Mouse (Mus musculus): ENCODE measurements around the gene Asb3. TPM values are rescaled to one million over a fixed set of nuclear protein-coding genes. Genes with fewer than 3 reads are reported as not detected.
"Not testable (repeated sequence)": the region's sequence is repeated elsewhere in the genome, so short reads cannot be mapped to it uniquely, and the experiment has no call there.

The Asb3 gene
- polyA plus RNA-seq, 1 experiment from 2014 or later: 29.3 TPM

GRCm38 (mm10) chr11:31034958-31035357, 149.7 kb downstream of the Asb3 start:
- Histone ChIP-seq H3K36me3 (peaks cover 33% of the 10 kb centered on the region), H3K9me3 (peaks cover 13% of the 10 kb centered on the region), H3K27me3 (ENCODE audit: insufficient read depth, poor library complexity, severe bottlenecking) (no peaks in the 10 kb centered on the region), H3K4me3 (no peak overlapping the region), H3K27ac (no peak overlapping the region), H3K4me1 (replicated peaks) (no peaks in the 10 kb centered on the region)
- 90% methylated on average over 4 of the region's 4 CpGs for WGBS
- no peak for DNase-seq (ENCODE audit: low spot score)

GRCm38 (mm10) chr11:31089973-31090372, 204.8 kb downstream of the Asb3 start:
- H3K4me1 ChIP-seq (replicated peaks): no peaks in the 10 kb centered on the region
- H3K4me3 ChIP-seq: no peak overlapping the region
- WGBS: 92% methylated on average over 10 of the region's 10 CpGs
- DNase-seq (ENCODE audit: low spot score): no peak
- H3K27ac ChIP-seq: no peak overlapping the region
- H3K36me3 ChIP-seq: peaks cover 7% of the 10 kb centered on the region; the same call in 1 of the 2 replicates
- H3K9me3 ChIP-seq: no peaks in the 10 kb centered on the region
- H3K27me3 ChIP-seq (ENCODE audit: insufficient read depth, poor library complexity, severe bottlenecking): no peaks in the 10 kb centered on the region

GRCm38 (mm10) chr11:31090478-31090978, 205.3 kb downstream of the Asb3 start:
- H3K4me3 ChIP-seq: no peak overlapping the region
- no peak for DNase-seq (ENCODE audit: low spot score)
- no peaks in the 10 kb centered on the region for H3K9me3 ChIP-seq
- H3K27ac ChIP-seq: no peak overlapping the region
- H3K4me1 ChIP-seq (replicated peaks): no peaks in the 10 kb centered on the region
- WGBS: 76% methylated on average over 3 of the region's 3 CpGs
- H3K27me3 ChIP-seq (ENCODE audit: insufficient read depth, poor library complexity, severe bottlenecking): no peaks in the 10 kb centered on the region
- H3K36me3 ChIP-seq: peaks cover 7% of the 10 kb centered on the region; the same call in 1 of the 2 replicates

GRCm38 (mm10) chr11:31099519-31099918, 214.3 kb downstream of the Asb3 start:
- H3K36me3 ChIP-seq; H3K4me3 ChIP-seq; DNase-seq (ENCODE audit: low spot score); H3K27me3 ChIP-seq (ENCODE audit: insufficient read depth, poor library complexity, severe bottlenecking); H3K4me1 ChIP-seq (replicated peaks); H3K27ac ChIP-seq; H3K9me3 ChIP-seq: not testable (repeated sequence)

GRCm38 (mm10) chr11:31102188-31102587, 217.0 kb downstream of the Asb3 start:
- WGBS: 87% methylated on average over 2 of the region's 2 CpGs
- no peak for DNase-seq (ENCODE audit: low spot score)

GRCm38 (mm10) chr11:31105364-31105763, 220.1 kb downstream of the Asb3 start:
- no peaks in the 10 kb centered on the region for H3K36me3 ChIP-seq
- H3K27me3 ChIP-seq (ENCODE audit: insufficient read depth, poor library complexity, severe bottlenecking): no peaks in the 10 kb centered on the region
- no peak overlapping the region for H3K27ac ChIP-seq
- 93% methylated on average over 5 of the region's 5 CpGs for WGBS
- no peaks in the 10 kb centered on the region for H3K9me3 ChIP-seq
- no peaks in the 10 kb centered on the region for H3K4me1 ChIP-seq (replicated peaks)
- H3K4me3 ChIP-seq: no peak overlapping the region
- no peak for DNase-seq (ENCODE audit: low spot score)

More at GRCm38 (mm10) chr11:31102188-31102587, 217.0 kb downstream of the Asb3 start:
- H3K36me3 ChIP-seq: no peaks in the 10 kb centered on the region
- no peak overlapping the region for H3K27ac ChIP-seq
- H3K9me3 ChIP-seq: no peaks in the 10 kb centered on the region
- no peak overlapping the region for H3K4me3 ChIP-seq
- H3K27me3 ChIP-seq (ENCODE audit: insufficient read depth, poor library complexity, severe bottlenecking): no peaks in the 10 kb centered on the region
- no peaks in the 10 kb centered on the region for H3K4me1 ChIP-seq (replicated peaks)

- not testable (repeated sequence) for H3K4me1 ChIP-seq (replicated peaks); H3K36me3 ChIP-seq; H3K27me3 ChIP-seq (ENCODE audit: insufficient read depth, poor library complexity, severe bottlenecking); H3K27ac ChIP-seq; H3K9me3 ChIP-seq; DNase-seq (ENCODE audit: low spot score); H3K4me3 ChIP-seq
- WGBS: 72% methylated on average over 1 of the region's 1 CpGs
Measured at GRCm38 (mm10) chr11:31126964-31127363, 241.7 kb downstream of the Asb3 start.

- not testable (repeated sequence) for H3K4me1 ChIP-seq (replicated peaks); H3K27ac ChIP-seq; H3K9me3 ChIP-seq; H3K4me3 ChIP-seq; DNase-seq (ENCODE audit: low spot score); H3K27me3 ChIP-seq (ENCODE audit: insufficient read depth, poor library complexity, severe bottlenecking); H3K36me3 ChIP-seq
- 72% methylated on average over 4 of the region's 4 CpGs for WGBS
Measured at GRCm38 (mm10) chr11:31133726-31134125, 248.5 kb downstream of the Asb3 start.

GRCm38 (mm10) chr11:31134824-31135223, 249.6 kb downstream of the Asb3 start:
- H3K4me3 ChIP-seq; H3K4me1 ChIP-seq (replicated peaks); H3K27me3 ChIP-seq (ENCODE audit: insufficient read depth, poor library complexity, severe bottlenecking); DNase-seq (ENCODE audit: low spot score); H3K36me3 ChIP-seq; H3K27ac ChIP-seq; H3K9me3 ChIP-seq: not testable (repeated sequence)
- 91% methylated on average over 1 of the region's 1 CpGs for WGBS

- H3K4me3 ChIP-seq; H3K9me3 ChIP-seq; H3K27me3 ChIP-seq (ENCODE audit: insufficient read depth, poor library complexity, severe bottlenecking); H3K4me1 ChIP-seq (replicated peaks); H3K27ac ChIP-seq; H3K36me3 ChIP-seq; DNase-seq (ENCODE audit: low spot score): not testable (repeated sequence)
- 80% methylated on average over 1 of the region's 1 CpGs for WGBS
Measured at GRCm38 (mm10) chr11:31138394-31138793, 253.2 kb downstream of the Asb3 start.

Other genes starting within 250 kb of the Asb3 start
- gene Acyp2, start 235.8 kb upstream of the Asb3 start, polyA plus RNA-seq (2016; fragmentation: Nextera tagmentation; extraction: Ambion mirVana): 6.8 and 9.1 TPM in 2 replicates
- gene Psme4, start 113.7 kb upstream of the Asb3 start, polyA plus RNA-seq (2016; fragmentation: Nextera tagmentation; extraction: Ambion mirVana): 22.5 and 25.8 TPM in 2 replicates
- 0.75 and 0.76 TPM in 2 replicates for gene Gpr75, start 58 bp upstream of the Asb3 start, polyA plus RNA-seq (2016; fragmentation: Nextera tagmentation; extraction: Ambion mirVana)
- 7.5 and 8.2 TPM in 2 replicates for gene Erlec1, start 68.9 kb downstream of the Asb3 start, polyA plus RNA-seq (2016; fragmentation: Nextera tagmentation; extraction: Ambion mirVana)
- 10.2 and 11.0 TPM in 2 replicates for gene Chac2, start 100.9 kb downstream of the Asb3 start, polyA plus RNA-seq (2016; fragmentation: Nextera tagmentation; extraction: Ambion mirVana)

Measured in hindbrain, embryonic 10.5 days (tissue).